Mouse (Mus musculus): ENCODE data around the gene Chd9.

GRCm38 (mm10) chr8:90791616-90792015, 36.5 kb upstream of the Chd9 start:
- TF ChIP-seq POLR2A (IDR thresholded peaks at IDR 0.05; ENCODE audit: low read depth, low read length) = no peak
- TF ChIP-seq CTCF (IDR thresholded peaks at IDR 0.05; ENCODE audit: extremely low read depth, insufficient read length, insufficient replicate concordance, low read depth, low read length) = no peak

Measured in small intestine, adult 2 months (tissue).